ENCODE assay signal across 8 mouse cellular contexts in genomic region chr9:3199151-3200018, GRCm38 (mm10).
A peak's percentile ranks its signal among the peaks of the same experiment; 100 is the strongest.
DNase-seq lines count a peak whose midpoint lies in the region; ATAC-seq lines count a peak whose summit lies in the region.
"Had no signal": no experiment of that assay in that cellular context is flagged by ENCODE, and none has a peak within 500 bp of the region (broad histone marks: within the 10 kb centered on the region; RNA-seq: fewer than 3 reads in every experiment).

No protein-coding gene starts in this region.

- H3K4me1 ChIP-seq in neural tube, embryonic 11.5 days (ENCODE audit: control insufficient read depth, insufficient read depth, low read length) = no peaks in the 10 kb centered on the region

- H3K9ac ChIP-seq in neural tube, embryonic 11.5 days (ENCODE audit: low read length) = no peak overlapping the region
- H3K9ac ChIP-seq: lung, embryonic 14.5 days had no signal

- H3K4me3 ChIP-seq in neural tube, embryonic 11.5 days (ENCODE audit: low read depth, low read length) = no peak overlapping the region

- H3K27ac ChIP-seq in neural tube, embryonic 11.5 days (ENCODE audit: low read depth, low read length) = no peak overlapping the region

- no peak overlapping the region for H3K4me2 ChIP-seq in neural tube, embryonic 11.5 days (ENCODE audit: low read depth)
- H3K4me2 ChIP-seq: lung, embryonic 14.5 days had no signal

- ATAC-seq in neural tube, embryonic 11.5 days (ENCODE audit: insufficient read depth, low FRiP score, low TSS enrichment) = peak; percentile 35; the same call in 1 of the 2 replicates

- no peaks in the 10 kb centered on the region for H3K36me3 ChIP-seq in neural tube, embryonic 11.5 days (ENCODE audit: control insufficient read depth, insufficient read depth, low read length)

- H3K27me3 ChIP-seq in neural tube, embryonic 11.5 days (ENCODE audit: control insufficient read depth, insufficient read depth, low read length) = no peaks in the 10 kb centered on the region

- H3K9me3 ChIP-seq in neural tube, embryonic 11.5 days (ENCODE audit: control insufficient read depth, low read length) = no peaks in the 10 kb centered on the region; the same call in 1 of the 2 replicates

- WGBS in neural tube, embryonic 11.5 days = 37% methylated on average over 33 of the region's 33 CpGs

- no peak for DNase-seq in neural tube, embryonic 11.5 days (ENCODE audit: low spot score)
- no peak for DNase-seq in neural tube, embryonic 10.5 days (ENCODE audit: extremely low spot score, low spot score)
- DNase-seq in embryo, embryonic 9.5 days (ENCODE audit: extremely low spot score) = peak; percentile 4
- peak; percentile 12 for DNase-seq in kidney, postnatal 14 days
- DNase-seq in ovary, postnatal 36 days (ENCODE audit: low spot score) = peak; percentile 39
- no peak for DNase-seq in cerebellum, adult 8-10 months
- DNase-seq in frontal cortex, postnatal 10 days (ENCODE audit: low spot score in 2 of 2) = no peak
- DNase-seq: lung, embryonic 14.5 days had no signal

Comparison
In these comparisons a context has a peak if more than half of its experiments do, and no peak if none do; other contexts are left out.
1. DNase-seq: peak in embryo, embryonic 9.5 days (single experiment), kidney, postnatal 14 days (single experiment) and ovary, postnatal 36 days (single experiment); none in neural tube, embryonic 11.5 days (single experiment), neural tube, embryonic 10.5 days (single experiment), cerebellum, adult 8-10 months (single experiment) and frontal cortex, postnatal 10 days (0 of 2).